In genomic region chr15:80920346-80920745, GRCm38 (mm10) we compare ENCODE assay signal across 15 mouse cellular contexts.
"Had no signal": no experiment of that assay in that cellular context is flagged by ENCODE, and none has a peak within 500 bp of the region (broad histone marks: within the 10 kb centered on the region; RNA-seq: fewer than 3 reads in every experiment).

No protein-coding gene starts in this region.

- DNase-seq: cerebellum, adult 9-10 months; cerebellum, adult 9-11 months; cerebellum, postnatal 10 days; cerebellum, postnatal 14 days; cerebellum, postnatal 25 days; cerebellum, postnatal 36 days; embryo, embryonic 11 days; forebrain, postnatal 0 days; gastrocnemius, adult 2 months; gastrocnemius, postnatal 10 days; gastrocnemius, postnatal 14 days; gastrocnemius, postnatal 25 days; gastrocnemius, postnatal 36 days; heart, adult 18-20 months; heart, adult 2 months had no signal
